Mouse (Mus musculus) heart, embryonic 13.5 days (tissue): ENCODE results near the gene Klk14. TPM values are rescaled to one million over a fixed set of nuclear protein-coding genes. Genes with fewer than 3 reads are reported as not detected.
"Not testable (repeated sequence)": the region's sequence is repeated elsewhere in the genome, so short reads cannot be mapped to it uniquely, and the experiment has no call there.

ENCODE experiments used
- ATAC-seq: fragments of 200-750 bp; cut with Nextera tagmentation; 2 replicates; pipeline ENCODE4 v1.8.0; 2017; ENCODE audit warnings: moderate TSS enrichment; ENCODE audit not compliant: insufficient number of reproducible peaks, low FRiP score, low TSS enrichment; ENCODE audit errors: extremely low read depth
- H3K27ac ChIP-seq: fragments of 300-500 bp; sonication (generic); replicated peaks from 2 replicates; pipeline ENCODE4 v1.5.1; 2015; ENCODE audit warnings: moderate library complexity, mild to moderate bottlenecking, inconsistent platforms
- H3K27me3 ChIP-seq: fragments of 300-500 bp; sonication (generic); replicated peaks from 2 replicates; pipeline ENCODE4 v1.6.1; 2015; ENCODE audit warnings: mild to moderate bottlenecking, inconsistent platforms
- H3K36me3 ChIP-seq: fragments of 300-500 bp; sonication (generic); 2 replicates; pipeline ENCODE4 v1.6.1; 2015; ENCODE audit warnings: mild to moderate bottlenecking, inconsistent platforms
- H3K4me1 ChIP-seq: fragments of 300-500 bp; sonication (generic); 2 replicates; pipeline ENCODE4 v1.6.1; 2015; ENCODE audit warnings: inconsistent platforms
- H3K4me2 ChIP-seq: fragments of 300-500 bp; sonication (generic); 2 replicates; pipeline ENCODE4 v1.6.1; 2015; ENCODE audit warnings: inconsistent platforms, mild to moderate bottlenecking, moderate library complexity
- H3K4me3 ChIP-seq: fragments of 300-500 bp; sonication (generic); 2 replicates; pipeline ENCODE4 v1.5.1; 2015; ENCODE audit warnings: moderate library complexity, mild to moderate bottlenecking, inconsistent platforms
- H3K9ac ChIP-seq: fragments of 300-500 bp; sonication (generic); 2 replicates; pipeline ENCODE4 v1.6.1; 2015; ENCODE audit warnings: inconsistent platforms, mild to moderate bottlenecking, moderate library complexity
- H3K9me3 ChIP-seq: fragments of 300-500 bp; sonication (generic); 2 replicates; pipeline ENCODE4 v1.6.1; 2016; ENCODE audit warnings: inconsistent platforms
- WGBS: fragments of 180-500 bp; shearing (Covaris S2); methylation state at CpG from one replicate; pipeline ENCODE4 v1.1.7; 2015; ENCODE audit warnings: mixed read lengths; 5-methylcytosine and 5-hydroxymethylcytosine counted together
- polyA plus RNA-seq: library from polyadenylated mRNA; unstranded; fragments of >200 nt; fragmentation: Nextera tagmentation; extraction: Ambion mirVana; gene quantifications from 2 replicates; pipeline ENCODE4 v1.2.1, GENCODE M21; 2015

The Klk14 gene
- polyA plus RNA-seq, 1 experiment from 2014 or later, result not detected

- H3K27me3 ChIP-seq, result no peaks in the 10 kb centered on the region
- peaks cover 8% of the 10 kb centered on the region for H3K4me1 ChIP-seq
- peak within 1 kb of the TSS; percentile 89 for H3K9ac ChIP-seq
- peak within 1 kb of the TSS; percentile 87 for H3K4me2 ChIP-seq
- peak; percentile 87 for ATAC-seq
- under 1% methylated on average over 26 of the region's 26 CpGs for WGBS
- peak within 1 kb of the TSS; percentile 21 for H3K27ac ChIP-seq
- no peaks in the 10 kb centered on the region for H3K9me3 ChIP-seq
- peak within 1 kb of the TSS; percentile 83 for H3K4me3 ChIP-seq
- H3K36me3 ChIP-seq, result peaks cover 30% of the 10 kb centered on the region
Observed at GRCm38 (mm10) chr7:43671809-43672580, 18.2 kb upstream of the Klk14 start, which contains the start of gene Ctu1. Gene Ctu1, plus strand, starts transcription at chr7:43672016.

- Histone ChIP-seq H3K27me3 (no peaks in the 10 kb centered on the region), H3K4me1 (peaks cover 8% of the 10 kb centered on the region), H3K9me3 (0 out of 2 replicates have a peak, but pooled peaks cover 1% of the 10 kb centered on the region), H3K4me3 (peak overlapping the region; percentile 83), H3K9ac (peak overlapping the region; percentile 89), H3K36me3 (peaks cover 38% of the 10 kb centered on the region), H3K4me2 (peak overlapping the region; percentile 87), H3K27ac (0 out of 2 replicates have a peak overlapping the region, but pooled peaks have one; percentile 12)
- 18% methylated on average over 10 of the region's 10 CpGs for WGBS
- no peak for ATAC-seq
Observed at GRCm38 (mm10) chr7:43672581-43673260, 17.5 kb upstream of the Klk14 start.

GRCm38 (mm10) chr7:43675091-43675490 is 15.1 kb upstream of the Klk14 start:
- WGBS, result 89% methylated on average over 32 of the region's 32 CpGs
- Histone ChIP-seq H3K4me1 (peaks cover 8% of the 10 kb centered on the region), H3K4me2 (no peak overlapping the region), H3K27me3 (no peaks in the 10 kb centered on the region), H3K9ac (no peak overlapping the region), H3K4me3 (no peak overlapping the region), H3K9me3 (0 out of 2 replicates have a peak, but pooled peaks cover 4% of the 10 kb centered on the region), H3K27ac (no peak overlapping the region), H3K36me3 (peaks cover 45% of the 10 kb centered on the region)
- no peak for ATAC-seq

GRCm38 (mm10) chr7:43678517-43678916 is 11.7 kb upstream of the Klk14 start:
- H3K27ac ChIP-seq, result no peak overlapping the region
- ATAC-seq, result no peak
- H3K9me3 ChIP-seq, result 0 out of 2 replicates have a peak, but pooled peaks cover 4% of the 10 kb centered on the region
- H3K9ac ChIP-seq, result no peak overlapping the region
- peaks cover 45% of the 10 kb centered on the region for H3K36me3 ChIP-seq
- no peak overlapping the region for H3K4me2 ChIP-seq
- H3K4me1 ChIP-seq, result no peaks in the 10 kb centered on the region
- H3K4me3 ChIP-seq, result no peak overlapping the region
- H3K27me3 ChIP-seq, result no peaks in the 10 kb centered on the region

GRCm38 (mm10) chr7:43680960-43681359 is 9.3 kb upstream of the Klk14 start:
- no peak for ATAC-seq
- no peak overlapping the region for H3K4me3 ChIP-seq
- peaks cover 25% of the 10 kb centered on the region for H3K36me3 ChIP-seq
- no peaks in the 10 kb centered on the region for H3K4me1 ChIP-seq
- H3K9ac ChIP-seq, result no peak overlapping the region
- WGBS, result 23% methylated on average over 5 of the region's 5 CpGs
- H3K27ac ChIP-seq, result no peak overlapping the region
- H3K9me3 ChIP-seq, result 0 out of 2 replicates have a peak, but pooled peaks cover 4% of the 10 kb centered on the region
- H3K27me3 ChIP-seq, result no peaks in the 10 kb centered on the region
- H3K4me2 ChIP-seq, result no peak overlapping the region

- WGBS, result 9% methylated on average over 1 of the region's 1 CpGs
- not testable (repeated sequence) for H3K9ac ChIP-seq, ATAC-seq, H3K36me3 ChIP-seq, H3K4me3 ChIP-seq, H3K4me2 ChIP-seq, H3K9me3 ChIP-seq, H3K4me1 ChIP-seq, H3K27ac ChIP-seq, H3K27me3 ChIP-seq
Observed at GRCm38 (mm10) chr7:43682511-43682910, 7.7 kb upstream of the Klk14 start.

- H3K4me2 ChIP-seq, result no peak overlapping the region
Observed at GRCm38 (mm10) chr7:43685088-43685487, 5.1 kb upstream of the Klk14 start.

GRCm38 (mm10) chr7:43710031-43710430 is 19.8 kb downstream of the Klk14 start:
- Histone ChIP-seq H3K27ac (no peak overlapping the region), H3K4me3 (no peak overlapping the region), H3K4me1 (peaks cover 12% of the 10 kb centered on the region), H3K9me3 (no peaks in the 10 kb centered on the region), H3K27me3 (peaks cover 11% of the 10 kb centered on the region), H3K36me3 (no peaks in the 10 kb centered on the region), H3K9ac (no peak overlapping the region), H3K4me2 (no peak overlapping the region)
- WGBS, result 76% methylated on average over 3 of the region's 3 CpGs
- no peak for ATAC-seq

More at GRCm38 (mm10) chr7:43685088-43685487, 5.1 kb upstream of the Klk14 start:
- H3K4me1 ChIP-seq, result no peaks in the 10 kb centered on the region
- H3K27ac ChIP-seq, result no peak overlapping the region
- no peak for ATAC-seq
- no peak overlapping the region for H3K9ac ChIP-seq
- 43% methylated on average over 7 of the region's 7 CpGs for WGBS
- H3K4me3 ChIP-seq, result no peak overlapping the region
- no peaks in the 10 kb centered on the region for H3K27me3 ChIP-seq
- H3K36me3 ChIP-seq, result no peaks in the 10 kb centered on the region
- H3K9me3 ChIP-seq, result no peaks in the 10 kb centered on the region

GRCm38 (mm10) chr7:43712267-43712666 is 22.0 kb downstream of the Klk14 start, which contains the start of gene Klk13:
Gene Klk13, plus strand, starts transcription at chr7:43712567.
- WGBS, result 53% methylated on average over 4 of the region's 4 CpGs
- Histone ChIP-seq H3K9ac (no peak within 1 kb of the TSS), H3K36me3 (no peaks in the 10 kb centered on the region), H3K9me3 (no peaks in the 10 kb centered on the region), H3K4me3 (0 out of 2 replicates have a peak within 1 kb of the TSS, but pooled peaks have one; percentile 12), H3K4me1 (peaks cover 12% of the 10 kb centered on the region), H3K27ac (no peak within 1 kb of the TSS), H3K27me3 (peaks cover 11% of the 10 kb centered on the region), H3K4me2 (peak within 1 kb of the TSS; percentile 50)
- ATAC-seq, result no peak

GRCm38 (mm10) chr7:43712917-43713316 is 22.7 kb downstream of the Klk14 start:
- H3K27ac ChIP-seq, result no peak overlapping the region
- 0 out of 2 replicates have a peak overlapping the region, but pooled peaks have one; percentile 12 for H3K4me3 ChIP-seq
- no peak for ATAC-seq
- H3K9me3 ChIP-seq, result no peaks in the 10 kb centered on the region
- 4% methylated on average over 9 of the region's 9 CpGs for WGBS
- no peak overlapping the region for H3K9ac ChIP-seq
- H3K4me2 ChIP-seq, result peak overlapping the region; percentile 50
- H3K4me1 ChIP-seq, result peaks cover 12% of the 10 kb centered on the region
- peaks cover 11% of the 10 kb centered on the region for H3K27me3 ChIP-seq
- H3K36me3 ChIP-seq, result no peaks in the 10 kb centered on the region

- H3K4me1 ChIP-seq, result peaks cover 12% of the 10 kb centered on the region
- no peaks in the 10 kb centered on the region for H3K9me3 ChIP-seq
- H3K27ac ChIP-seq, result no peak overlapping the region
- ATAC-seq, result no peak
- WGBS, result 9% methylated on average over 19 of the region's 19 CpGs
- H3K4me3 ChIP-seq, result 0 out of 2 replicates have a peak overlapping the region, but pooled peaks have one; percentile 2
- peak overlapping the region; percentile 50 for H3K4me2 ChIP-seq
- no peak overlapping the region for H3K9ac ChIP-seq
- H3K27me3 ChIP-seq, result peaks cover 11% of the 10 kb centered on the region
- H3K36me3 ChIP-seq, result no peaks in the 10 kb centered on the region
Observed at GRCm38 (mm10) chr7:43713741-43714351, 23.6 kb downstream of the Klk14 start.
